11 mouse cellular contexts compared by ENCODE assay signal in genomic region chr9:56495795-56496232, GRCm38 (mm10).
DNase-seq lines count a peak whose midpoint lies in the region; ATAC-seq lines count a peak whose summit lies in the region.
"Had no signal": no experiment of that assay in that cellular context is flagged by ENCODE, and none has a peak within 500 bp of the region (broad histone marks: within the 10 kb centered on the region; RNA-seq: fewer than 3 reads in every experiment).

No protein-coding gene starts in this region.

- DNase-seq in layer of hippocampus, adult 18-20 months (ENCODE audit: low spot score in 2 of 2): peak; percentile 24 to 55
- DNase-seq in layer of hippocampus, adult 9-10 months (ENCODE audit: low spot score): no peak
- DNase-seq in cerebellum, postnatal 14 days: peak; percentile 83 to 85
- no peak for DNase-seq in limb, embryonic 10.5 days (ENCODE audit: low spot score)
- DNase-seq in natural killer cell, adult 2 months (ENCODE audit: low spot score in 2 of 2): no peak
- DNase-seq: kidney, postnatal 14 days; liver, embryonic 13.5 days; thymus, postnatal 36 days had no signal

- 29% methylated on average over 5 of the region's 5 CpGs for WGBS in forebrain, embryonic 15.5 days
- 47% methylated on average over 5 of the region's 5 CpGs for WGBS in forebrain, embryonic 13.5 days
- 73% methylated on average over 5 of the region's 5 CpGs for WGBS in limb, embryonic 10.5 days
- 41% methylated on average over 5 of the region's 5 CpGs for WGBS in midbrain, embryonic 15.5 days

- no peak overlapping the region for H3K9ac ChIP-seq in forebrain, embryonic 15.5 days (replicated peaks)
- no peak overlapping the region; the same call in 1 of the 2 replicates for H3K9ac ChIP-seq in forebrain, embryonic 13.5 days
- H3K9ac ChIP-seq in midbrain, embryonic 15.5 days: no peak overlapping the region
- H3K9ac ChIP-seq: liver, embryonic 13.5 days had no signal

- H3K4me2 ChIP-seq in forebrain, embryonic 15.5 days (replicated peaks): no peak overlapping the region
- H3K4me2 ChIP-seq in forebrain, embryonic 13.5 days: no peak overlapping the region
- H3K4me2 ChIP-seq in midbrain, embryonic 15.5 days: no peak overlapping the region
- H3K4me2 ChIP-seq: liver, embryonic 13.5 days had no signal

- ATAC-seq in forebrain, embryonic 15.5 days (replicated peaks): no peak
- ATAC-seq in forebrain, embryonic 13.5 days: no peak
- ATAC-seq in midbrain, embryonic 15.5 days (replicated peaks): no peak

- no peak overlapping the region for H3K4me3 ChIP-seq in forebrain, embryonic 15.5 days
- H3K4me3 ChIP-seq in forebrain, embryonic 13.5 days: no peak overlapping the region
- H3K4me3 ChIP-seq in limb, embryonic 10.5 days: no peak overlapping the region
- H3K4me3 ChIP-seq in midbrain, embryonic 15.5 days: no peak overlapping the region
- H3K4me3 ChIP-seq: liver, embryonic 13.5 days had no signal

- peaks cover 31% of the 10 kb centered on the region for H3K4me1 ChIP-seq in forebrain, embryonic 15.5 days
- peaks cover 16% of the 10 kb centered on the region for H3K4me1 ChIP-seq in forebrain, embryonic 13.5 days
- peaks cover 11% of the 10 kb centered on the region; the same call in 1 of the 2 replicates for H3K4me1 ChIP-seq in limb, embryonic 10.5 days
- H3K4me1 ChIP-seq in midbrain, embryonic 15.5 days: peaks cover 8% of the 10 kb centered on the region; the same call in 1 of the 2 replicates

- peaks cover 29% of the 10 kb centered on the region for H3K36me3 ChIP-seq in forebrain, embryonic 15.5 days
- H3K36me3 ChIP-seq in forebrain, embryonic 13.5 days (ENCODE audit: poor library complexity, severe bottlenecking): peaks cover 52% of the 10 kb centered on the region
- peaks cover 56% of the 10 kb centered on the region for H3K36me3 ChIP-seq in limb, embryonic 10.5 days
- H3K36me3 ChIP-seq in midbrain, embryonic 15.5 days (replicated peaks): peaks cover 12% of the 10 kb centered on the region; the same call in 1 of the 2 replicates

- H3K27ac ChIP-seq in forebrain, embryonic 15.5 days (replicated peaks): peak overlapping the region; percentile 64
- H3K27ac ChIP-seq in forebrain, embryonic 13.5 days: no peak overlapping the region
- 0 out of 2 replicates have a peak overlapping the region, but pooled peaks have one; percentile 42 for H3K27ac ChIP-seq in limb, embryonic 10.5 days
- no peak overlapping the region for H3K27ac ChIP-seq in midbrain, embryonic 15.5 days
- H3K27ac ChIP-seq: liver, embryonic 13.5 days had no signal

- H3K9me3 ChIP-seq in forebrain, embryonic 15.5 days: no peaks in the 10 kb centered on the region
- no peaks in the 10 kb centered on the region for H3K9me3 ChIP-seq in forebrain, embryonic 13.5 days (replicated peaks)
- H3K9me3 ChIP-seq in limb, embryonic 10.5 days (replicated peaks): no peaks in the 10 kb centered on the region
- no peaks in the 10 kb centered on the region for H3K9me3 ChIP-seq in midbrain, embryonic 15.5 days
- H3K9me3 ChIP-seq: liver, embryonic 13.5 days had no signal

- no peaks in the 10 kb centered on the region for H3K27me3 ChIP-seq in forebrain, embryonic 15.5 days
- H3K27me3 ChIP-seq in forebrain, embryonic 13.5 days: no peaks in the 10 kb centered on the region
- no peaks in the 10 kb centered on the region for H3K27me3 ChIP-seq in limb, embryonic 10.5 days (ENCODE audit: low read depth, poor library complexity, severe bottlenecking)
- no peaks in the 10 kb centered on the region for H3K27me3 ChIP-seq in midbrain, embryonic 15.5 days (replicated peaks)
- H3K27me3 ChIP-seq: liver, embryonic 13.5 days had no signal

Comparison
In these comparisons a context has a peak if more than half of its experiments do, and no peak if none do; other contexts are left out.
1. H3K27ac ChIP-seq: peak in forebrain, embryonic 15.5 days (single experiment) and limb, embryonic 10.5 days (single experiment); none in forebrain, embryonic 13.5 days (single experiment) and midbrain, embryonic 15.5 days (single experiment).
2. DNase-seq: peak in layer of hippocampus, adult 18-20 months (2 of 2) and cerebellum, postnatal 14 days (2 of 2); none in layer of hippocampus, adult 9-10 months (single experiment), limb, embryonic 10.5 days (single experiment) and natural killer cell, adult 2 months (0 of 2).